Mouse (Mus musculus) CD4-positive, CD25-positive, alpha-beta regulatory T cell, adult 9 weeks (primary cell): ENCODE results near the gene Tmc7. TPM values are rescaled to one million over a fixed set of nuclear protein-coding genes. Genes with fewer than 3 reads are reported as not detected.

Experiments used
- polyA plus RNA-seq: library from polyadenylated mRNA; unstranded; fragments of 100-300 nt; shearing (Covaris generic); gene quantifications from one replicate; pipeline ENCODE4 v1.2.1, GENCODE M21; 2017

The Tmc7 gene
- not detected for polyA plus RNA-seq

DNA sequence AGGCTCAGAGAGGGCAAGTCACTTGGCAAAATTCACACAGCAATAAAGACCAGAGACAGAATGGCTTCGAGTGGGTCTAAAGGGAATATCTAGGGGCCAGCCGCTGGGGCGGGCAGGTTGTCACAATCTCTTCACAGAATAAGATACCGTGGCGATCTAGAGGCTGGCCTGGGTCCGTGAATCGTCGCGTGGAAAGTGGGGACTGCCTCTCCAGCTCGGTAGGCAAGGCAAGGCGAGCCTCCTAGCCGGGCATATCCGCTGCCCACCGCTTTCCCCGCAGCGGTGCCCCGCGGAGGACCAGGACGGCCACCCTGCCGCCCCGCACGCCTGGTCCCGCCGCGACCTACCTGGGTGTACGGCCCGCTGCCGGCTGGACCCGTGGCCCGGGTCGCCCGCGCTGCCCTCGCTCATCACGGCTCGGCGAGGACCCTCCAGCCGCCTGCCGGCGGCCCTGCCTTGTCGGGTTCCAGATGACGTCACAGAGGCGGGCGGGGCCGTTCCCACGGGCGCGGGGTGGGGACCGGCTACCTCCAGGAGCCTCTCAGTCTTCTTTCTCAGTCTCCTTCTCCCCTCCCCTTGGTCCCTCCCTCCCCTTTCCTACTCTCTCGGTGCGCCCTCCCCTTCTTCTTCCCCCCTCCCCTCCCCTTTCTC lies at the start of gene Tmc7:
TSS of gene Tmc7 (minus strand) at position 480 of the 651 bp plus-strand sequence.

DNA sequence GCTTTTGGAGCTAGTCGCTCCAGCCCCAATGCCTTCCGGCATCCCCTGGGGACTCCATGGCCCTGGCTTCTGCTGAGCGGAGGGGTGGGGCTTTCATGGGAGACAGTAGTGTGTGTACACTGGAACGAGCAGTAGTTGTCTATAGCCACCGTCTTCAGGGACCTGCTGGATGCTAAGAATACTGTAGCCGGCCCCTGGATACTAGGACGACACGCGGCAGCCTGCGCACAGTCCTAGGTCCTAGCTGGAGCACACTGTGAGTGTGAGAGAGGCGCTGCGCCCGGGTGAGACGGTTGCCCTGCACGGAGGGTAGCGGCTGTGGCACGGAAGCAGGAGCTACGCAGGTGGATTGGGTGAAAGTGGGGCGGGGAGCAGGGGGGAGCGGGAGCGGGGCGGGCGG lies 12.7 kb upstream of the Tmc7 start, which contains the start of gene Tmc5:
TSS of gene Tmc5 (plus strand) at position 97 of the 400 bp plus-strand sequence.

DNA sequence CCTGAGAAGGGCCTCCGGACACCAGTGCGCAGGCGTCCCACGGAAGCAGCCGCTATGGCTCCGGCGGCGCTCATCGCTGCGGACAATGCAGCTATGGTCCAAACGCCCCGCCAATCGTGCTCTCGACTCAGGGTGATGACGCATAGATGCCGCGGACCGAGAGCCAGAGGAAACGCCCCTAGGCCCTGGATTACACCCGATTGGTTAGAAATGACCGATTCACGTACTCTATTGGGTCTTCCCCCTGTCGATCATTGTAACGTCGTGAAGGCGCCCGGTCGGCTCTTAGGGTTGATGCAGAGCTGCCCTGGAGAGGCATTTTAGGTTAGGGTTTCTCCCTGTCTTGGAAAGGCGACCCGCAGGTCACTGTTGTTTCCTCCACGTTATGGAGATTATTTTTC lies 51.4 kb downstream of the Tmc7 start, which contains the start of gene Coq7:
TSS of gene Coq7 (minus strand) at position 179 of the 401 bp plus-strand sequence.

DNA sequence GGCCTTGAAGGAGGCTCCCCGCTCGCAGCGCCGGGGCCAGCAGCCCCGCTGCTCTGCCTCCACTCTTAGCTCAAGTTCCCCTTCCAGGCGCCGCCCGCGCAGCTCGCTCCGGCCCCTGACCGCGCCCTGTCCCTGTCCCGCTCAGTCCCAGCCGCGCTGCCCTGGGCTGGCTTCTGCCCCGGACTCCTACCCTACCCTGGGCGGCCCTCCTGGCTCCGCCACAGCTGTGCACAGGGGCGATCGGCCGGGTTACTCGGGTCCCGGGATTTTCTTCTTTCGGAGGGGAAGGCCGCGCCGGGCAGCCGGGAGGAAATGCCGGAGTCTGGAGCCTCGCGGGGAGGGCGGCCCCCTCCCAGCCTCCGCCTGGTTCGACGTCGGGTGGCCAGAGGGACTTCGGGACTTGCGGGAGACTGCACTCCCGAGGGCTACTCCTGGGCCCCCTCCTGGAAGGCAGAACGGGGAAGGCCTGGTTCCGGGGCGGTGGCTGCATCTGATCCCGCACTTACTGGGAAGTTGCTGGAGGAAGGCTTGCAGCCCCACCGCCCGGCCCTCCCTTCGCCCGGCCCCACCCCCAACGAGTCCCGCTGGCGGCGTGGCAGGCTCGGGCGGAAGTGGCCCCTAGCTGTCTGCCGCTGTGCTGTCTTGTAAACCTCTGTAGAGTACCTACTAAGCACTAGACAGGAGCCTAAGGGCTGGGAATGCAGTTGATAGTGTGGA lies 92.9 kb downstream of the Tmc7 start, which contains the start of gene Itpripl2:
TSS of gene Itpripl2 (minus strand) at position 545 of the 717 bp plus-strand sequence.

Other genes starting within 250 kb of the Tmc7 start
- gene Syt17, start 136.5 kb downstream of the Tmc7 start, polyA plus RNA-seq = 0.33 TPM
- gene Itpripl2, start 92.8 kb downstream of the Tmc7 start, polyA plus RNA-seq = 0.32 TPM
- gene Coq7, start 51.4 kb downstream of the Tmc7 start, polyA plus RNA-seq = 17.9 TPM
- gene Tmc5, start 12.6 kb upstream of the Tmc7 start, polyA plus RNA-seq = not detected
- 15.7 TPM for gene Gde1, start 121.0 kb upstream of the Tmc7 start, polyA plus RNA-seq
- 6.7 TPM for gene Ccp110, start 127.8 kb upstream of the Tmc7 start, polyA plus RNA-seq
- gene Vps35l, start 155.5 kb upstream of the Tmc7 start, polyA plus RNA-seq = 102 TPM